Mouse (Mus musculus): ENCODE data around the gene Cenpf. TPM values are rescaled to one million over a fixed set of nuclear protein-coding genes. Genes with fewer than 3 reads are reported as not detected.

Gene Cenpf
- polyA plus RNA-seq, 1 experiment from 2014 or later = 72.0 TPM

DNA sequence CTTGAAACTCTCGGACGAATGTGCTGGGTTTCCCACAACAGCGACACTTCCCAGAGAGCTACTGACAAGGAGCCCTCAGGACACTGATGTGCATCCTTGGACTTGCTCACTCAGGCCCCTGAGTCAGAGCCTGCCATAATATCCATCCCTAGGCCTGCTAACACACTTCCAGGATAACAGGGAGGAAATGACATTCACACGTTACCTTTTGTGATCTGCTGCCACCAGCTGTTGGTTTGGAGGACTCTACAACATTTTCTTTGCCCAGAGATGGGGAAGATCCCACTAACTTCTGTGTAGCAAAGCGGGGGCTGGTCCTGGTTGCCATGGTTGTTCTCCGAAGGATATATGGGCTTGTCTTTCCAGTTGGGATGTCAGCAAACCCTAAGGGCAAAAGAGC lies 41.3 kb downstream of the Cenpf start:
- H3K36me3 ChIP-seq = peaks cover 27% of the 10 kb centered on the region
- no peak overlapping the region for H3K4me3 ChIP-seq (replicated peaks)
- no peaks in the 10 kb centered on the region for H3K27me3 ChIP-seq (replicated peaks)
- no peak for ATAC-seq
- H3K4me1 ChIP-seq (replicated peaks) = no peaks in the 10 kb centered on the region
- WGBS = 86% methylated on average over 6 of the region's 6 CpGs
- H3K9ac ChIP-seq = no peak overlapping the region
- no peak overlapping the region for H3K4me2 ChIP-seq (replicated peaks)
- no peaks in the 10 kb centered on the region for H3K9me3 ChIP-seq
- no peak overlapping the region for H3K27ac ChIP-seq

DNA sequence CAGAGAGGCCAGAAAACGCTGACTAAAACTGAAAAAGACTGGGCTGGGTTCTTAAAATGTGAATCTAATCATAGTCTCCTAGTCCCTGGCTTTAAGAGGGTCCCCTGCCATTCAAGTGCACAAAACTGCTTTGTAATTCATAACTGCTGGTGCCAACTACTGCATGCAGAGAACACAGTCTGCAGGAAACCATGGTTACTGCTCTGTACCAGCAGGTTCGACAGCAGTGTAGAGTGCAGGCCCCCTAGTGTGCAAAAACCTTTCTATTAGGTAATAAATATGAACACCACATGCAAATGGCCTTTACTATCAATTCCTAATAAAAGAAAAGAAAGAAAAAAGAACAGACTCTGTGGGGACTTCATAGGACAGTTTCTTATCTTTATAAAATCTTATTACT lies 42.5 kb downstream of the Cenpf start:
- H3K4me1 ChIP-seq (replicated peaks) = no peaks in the 10 kb centered on the region
- H3K27ac ChIP-seq = no peak overlapping the region
- H3K9ac ChIP-seq = no peak overlapping the region
- H3K27me3 ChIP-seq (replicated peaks) = no peaks in the 10 kb centered on the region
- no peak overlapping the region for H3K4me3 ChIP-seq (replicated peaks)
- 82% methylated on average over 2 of the region's 2 CpGs for WGBS
- no peak for ATAC-seq
- peaks cover 29% of the 10 kb centered on the region for H3K36me3 ChIP-seq
- no peaks in the 10 kb centered on the region for H3K9me3 ChIP-seq
- no peak overlapping the region for H3K4me2 ChIP-seq (replicated peaks)

DNA sequence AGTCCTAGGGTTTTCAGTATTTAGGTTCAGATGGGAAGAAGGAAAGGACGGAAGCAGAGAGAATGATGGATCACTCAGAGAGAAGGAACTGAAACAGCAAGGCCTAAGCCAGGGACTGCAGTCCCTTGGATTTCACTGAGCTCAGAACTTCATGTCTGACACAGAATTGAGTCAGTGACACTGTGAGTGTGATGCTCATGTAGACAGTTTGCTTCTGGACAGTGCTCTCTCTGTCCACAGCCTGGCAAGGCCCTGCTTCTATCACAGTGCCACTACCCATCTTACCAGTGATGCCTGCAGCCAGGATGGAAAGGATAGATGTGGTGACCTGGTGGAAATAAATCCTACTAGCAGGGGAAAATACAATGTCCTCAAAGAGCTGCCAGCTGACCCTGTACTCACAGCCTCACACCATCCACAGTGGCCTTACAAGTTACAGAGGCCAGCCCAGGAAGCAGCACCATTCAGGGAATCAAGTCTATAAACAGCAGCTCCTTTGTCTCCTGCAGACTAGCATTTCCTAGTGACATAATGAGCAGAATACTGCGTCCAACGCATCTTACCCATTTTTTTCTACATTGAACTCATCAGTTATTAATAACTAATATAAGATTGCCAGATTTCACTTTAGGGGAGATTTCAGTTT lies 43.1 kb downstream of the Cenpf start:
- Histone ChIP-seq H3K4me1 (replicated peaks) (no peaks in the 10 kb centered on the region), H3K9ac (no peak overlapping the region), H3K27me3 (replicated peaks) (no peaks in the 10 kb centered on the region), H3K9me3 (no peaks in the 10 kb centered on the region), H3K4me2 (replicated peaks) (no peak overlapping the region), H3K27ac (no peak overlapping the region), H3K4me3 (replicated peaks) (no peak overlapping the region), H3K36me3 (peaks cover 29% of the 10 kb centered on the region)
- ATAC-seq = no peak
- 87% methylated on average over 3 of the region's 3 CpGs for WGBS

DNA sequence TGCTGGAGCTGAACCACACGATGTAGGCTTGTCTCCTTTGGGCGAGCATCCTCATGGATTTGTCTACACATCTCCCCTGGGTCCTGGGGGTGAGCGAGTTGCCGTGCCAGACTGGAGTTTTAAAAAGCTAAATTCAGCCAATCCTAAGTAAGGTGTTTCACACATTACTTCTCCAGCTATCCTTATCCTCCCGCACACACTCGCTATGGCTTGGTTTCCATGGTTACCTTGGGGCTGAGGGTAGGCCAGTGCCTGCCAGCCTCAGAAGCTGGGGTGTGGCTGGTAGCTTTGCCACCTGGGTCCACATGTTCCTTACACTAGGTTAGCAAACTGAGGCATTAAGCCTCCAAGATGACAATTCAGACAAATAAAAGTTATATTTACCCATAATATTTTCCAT lies 48.3 kb downstream of the Cenpf start:
- Histone ChIP-seq H3K9ac (no peak overlapping the region), H3K4me1 (replicated peaks) (no peaks in the 10 kb centered on the region), H3K9me3 (no peaks in the 10 kb centered on the region), H3K4me3 (replicated peaks) (no peak overlapping the region), H3K27me3 (replicated peaks) (no peaks in the 10 kb centered on the region), H3K27ac (no peak overlapping the region), H3K36me3 (peaks cover 18% of the 10 kb centered on the region), H3K4me2 (replicated peaks) (no peak overlapping the region)
- 86% methylated on average over 6 of the region's 6 CpGs for WGBS
- ATAC-seq = no peak

DNA sequence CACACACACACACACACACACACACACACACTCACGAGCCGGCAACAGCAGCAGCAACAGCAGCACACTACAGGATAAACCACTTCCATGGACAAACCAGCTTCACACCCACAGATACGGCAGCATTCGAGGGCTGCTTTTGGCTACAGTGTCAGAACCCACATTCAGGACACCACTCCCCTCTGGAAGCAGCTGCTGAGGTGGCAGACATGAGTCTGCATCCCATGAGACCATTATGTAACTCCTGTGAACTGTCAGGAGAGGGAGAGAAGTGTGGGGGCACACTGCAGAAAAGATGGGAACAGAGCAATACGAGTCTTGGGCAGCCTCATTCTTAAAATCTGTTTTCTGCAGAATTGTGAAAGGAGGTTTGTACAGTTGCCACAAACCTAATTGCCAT lies 54.1 kb downstream of the Cenpf start:
- no peak overlapping the region for H3K9ac ChIP-seq
- H3K9me3 ChIP-seq = no peaks in the 10 kb centered on the region
- H3K27ac ChIP-seq = no peak overlapping the region
- WGBS = 44% methylated on average over 5 of the region's 5 CpGs
- H3K4me1 ChIP-seq (replicated peaks) = no peaks in the 10 kb centered on the region
- H3K4me2 ChIP-seq (replicated peaks) = no peak overlapping the region
- no peak for ATAC-seq
- no peaks in the 10 kb centered on the region for H3K27me3 ChIP-seq (replicated peaks)
- no peak overlapping the region for H3K4me3 ChIP-seq (replicated peaks)
- no peaks in the 10 kb centered on the region for H3K36me3 ChIP-seq

DNA sequence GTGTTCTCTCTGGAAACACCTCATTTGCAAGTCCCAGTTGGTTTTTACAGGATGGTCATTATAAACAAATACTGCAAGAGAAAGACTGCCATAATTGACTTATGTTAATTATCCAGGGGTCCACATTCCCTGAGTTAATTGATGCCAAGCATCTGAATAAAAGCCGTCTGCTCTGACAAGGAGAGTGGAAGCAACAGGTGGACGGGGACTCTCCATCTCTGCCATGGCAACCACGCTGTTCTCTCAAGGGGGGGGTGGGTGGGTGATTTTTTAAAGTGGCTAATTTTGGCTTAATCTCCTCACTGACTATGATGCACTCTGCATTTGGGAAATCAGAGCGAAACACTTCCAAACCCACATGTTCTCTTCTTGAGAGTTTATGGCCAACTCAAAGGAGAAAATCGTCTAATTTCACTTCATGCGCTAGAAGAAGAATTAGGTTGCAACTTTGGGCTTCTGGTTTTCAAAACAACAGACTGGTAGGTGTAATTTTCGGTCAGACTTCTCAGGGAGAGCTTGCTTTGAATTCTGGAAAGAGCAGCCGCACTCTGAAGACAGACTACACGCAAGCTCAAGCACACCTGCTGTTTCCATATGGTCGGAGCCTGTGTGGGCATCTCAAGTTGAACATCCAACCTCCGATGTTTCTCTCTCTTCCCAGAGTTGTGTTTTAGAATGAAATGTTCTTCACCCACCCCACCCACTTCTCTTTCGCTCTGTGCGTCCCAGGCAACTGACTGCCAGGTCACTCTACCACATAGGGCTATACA lies 55.8 kb downstream of the Cenpf start:
- no peak overlapping the region for H3K9ac ChIP-seq
- ATAC-seq = no peak
- no peaks in the 10 kb centered on the region for H3K36me3 ChIP-seq
- no peak overlapping the region for H3K4me3 ChIP-seq (replicated peaks)
- no peak overlapping the region for H3K4me2 ChIP-seq (replicated peaks)
- 84% methylated on average over 13 of the region's 13 CpGs for WGBS
- H3K27me3 ChIP-seq (replicated peaks) = no peaks in the 10 kb centered on the region
- H3K4me1 ChIP-seq (replicated peaks) = no peaks in the 10 kb centered on the region
- no peaks in the 10 kb centered on the region for H3K9me3 ChIP-seq
- H3K27ac ChIP-seq = no peak overlapping the region

DNA sequence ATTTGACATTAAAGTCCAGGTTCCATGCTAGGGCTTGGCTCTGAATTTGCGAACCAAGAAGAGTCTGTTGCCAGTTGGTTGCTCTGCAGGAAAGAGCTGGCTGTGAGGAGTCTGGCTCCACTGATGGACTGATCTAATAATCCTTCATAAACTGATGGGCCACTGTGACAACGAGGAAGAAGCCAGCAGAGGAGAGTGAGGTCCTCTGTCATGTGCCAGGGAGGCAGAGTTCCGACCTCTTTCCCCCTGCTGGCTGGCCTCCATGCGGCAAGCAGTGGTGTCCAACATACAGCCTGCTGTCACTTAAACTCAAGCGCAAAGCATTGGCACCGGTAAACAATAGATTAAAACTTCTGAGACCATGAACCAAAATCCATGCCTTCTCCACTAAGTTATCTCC lies 57.9 kb downstream of the Cenpf start:
- no peak overlapping the region for H3K27ac ChIP-seq
- ATAC-seq = no peak
- no peaks in the 10 kb centered on the region for H3K27me3 ChIP-seq (replicated peaks)
- 79% methylated on average over 6 of the region's 6 CpGs for WGBS
- no peak overlapping the region for H3K4me2 ChIP-seq (replicated peaks)
- H3K36me3 ChIP-seq = no peaks in the 10 kb centered on the region
- H3K9me3 ChIP-seq = no peaks in the 10 kb centered on the region
- no peak overlapping the region for H3K4me3 ChIP-seq (replicated peaks)
- H3K9ac ChIP-seq = no peak overlapping the region
- H3K4me1 ChIP-seq (replicated peaks) = no peaks in the 10 kb centered on the region

DNA sequence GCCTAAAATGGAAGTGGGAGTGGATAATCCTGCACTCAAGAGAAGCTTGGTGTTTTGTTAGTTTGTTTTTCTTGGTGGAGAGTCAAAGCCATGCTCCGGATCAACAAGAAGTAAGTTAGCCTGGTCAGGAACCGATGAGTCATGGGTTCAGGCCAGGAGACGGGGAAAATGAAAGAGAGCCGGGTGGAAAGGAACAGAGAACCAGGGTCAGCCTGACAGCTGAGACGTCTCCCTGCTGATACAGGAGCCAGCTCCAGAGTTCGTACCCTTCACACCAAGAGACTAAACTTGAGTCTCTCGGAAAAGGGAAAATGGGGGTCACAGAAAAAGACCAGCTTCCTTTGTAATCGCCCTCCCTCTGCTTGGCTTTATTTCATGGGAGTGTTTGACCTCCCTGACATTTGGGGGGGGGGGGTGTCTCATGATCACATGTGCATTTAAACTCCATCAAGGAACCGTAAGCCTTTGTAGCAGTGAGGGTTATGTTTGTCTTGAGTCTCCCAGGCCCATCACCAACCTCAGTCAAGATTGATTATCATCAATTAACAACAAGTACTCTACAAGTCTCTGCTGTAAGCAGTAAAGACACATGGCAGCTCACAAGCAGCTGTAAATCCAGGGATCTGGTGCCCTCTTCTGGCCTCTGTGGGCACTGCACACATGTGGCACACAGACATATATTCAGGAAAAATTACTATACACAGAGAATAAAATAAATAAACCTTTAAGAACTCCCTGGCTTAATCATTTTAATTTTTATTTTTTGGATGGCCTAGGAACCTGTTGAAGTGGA lies 59.7 kb downstream of the Cenpf start:
- Histone ChIP-seq H3K36me3 (no peaks in the 10 kb centered on the region), H3K9ac (no peak overlapping the region), H3K4me2 (replicated peaks) (no peak overlapping the region), H3K27me3 (replicated peaks) (no peaks in the 10 kb centered on the region; the same call in 1 of the 2 replicates), H3K4me3 (replicated peaks) (no peak overlapping the region), H3K9me3 (no peaks in the 10 kb centered on the region), H3K4me1 (replicated peaks) (no peaks in the 10 kb centered on the region), H3K27ac (no peak overlapping the region)
- ATAC-seq = peak; percentile 34; the same call in 1 of the 2 replicates
- 57% methylated on average over 9 of the region's 9 CpGs for WGBS

DNA sequence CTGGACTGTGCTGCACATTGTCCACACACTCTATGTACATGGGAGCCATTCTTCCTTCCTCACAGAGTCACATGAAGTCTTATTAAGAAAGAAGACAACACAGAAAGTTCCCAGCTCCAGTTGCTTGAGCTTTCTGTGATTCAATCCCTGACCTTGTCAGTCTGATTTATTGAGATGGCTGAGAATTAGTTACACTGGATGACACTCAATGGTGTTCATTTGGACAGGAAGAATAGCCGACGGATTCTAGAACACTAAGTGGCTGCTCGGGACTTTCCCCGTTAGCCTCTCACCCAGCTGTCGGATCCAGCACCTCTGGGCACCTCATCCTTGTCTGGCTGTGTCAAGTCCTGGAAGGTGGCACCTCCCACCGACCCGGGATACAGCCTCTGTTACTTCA lies 63.1 kb downstream of the Cenpf start:
- no peaks in the 10 kb centered on the region; the same call in 1 of the 2 replicates for H3K27me3 ChIP-seq (replicated peaks)
- no peak for ATAC-seq
- no peaks in the 10 kb centered on the region for H3K9me3 ChIP-seq
- 81% methylated on average over 7 of the region's 7 CpGs for WGBS
- H3K4me1 ChIP-seq (replicated peaks) = no peaks in the 10 kb centered on the region
- H3K9ac ChIP-seq = no peak overlapping the region
- no peaks in the 10 kb centered on the region for H3K36me3 ChIP-seq
- H3K27ac ChIP-seq = no peak overlapping the region
- H3K4me3 ChIP-seq (replicated peaks) = no peak overlapping the region
- no peak overlapping the region for H3K4me2 ChIP-seq (replicated peaks)

DNA sequence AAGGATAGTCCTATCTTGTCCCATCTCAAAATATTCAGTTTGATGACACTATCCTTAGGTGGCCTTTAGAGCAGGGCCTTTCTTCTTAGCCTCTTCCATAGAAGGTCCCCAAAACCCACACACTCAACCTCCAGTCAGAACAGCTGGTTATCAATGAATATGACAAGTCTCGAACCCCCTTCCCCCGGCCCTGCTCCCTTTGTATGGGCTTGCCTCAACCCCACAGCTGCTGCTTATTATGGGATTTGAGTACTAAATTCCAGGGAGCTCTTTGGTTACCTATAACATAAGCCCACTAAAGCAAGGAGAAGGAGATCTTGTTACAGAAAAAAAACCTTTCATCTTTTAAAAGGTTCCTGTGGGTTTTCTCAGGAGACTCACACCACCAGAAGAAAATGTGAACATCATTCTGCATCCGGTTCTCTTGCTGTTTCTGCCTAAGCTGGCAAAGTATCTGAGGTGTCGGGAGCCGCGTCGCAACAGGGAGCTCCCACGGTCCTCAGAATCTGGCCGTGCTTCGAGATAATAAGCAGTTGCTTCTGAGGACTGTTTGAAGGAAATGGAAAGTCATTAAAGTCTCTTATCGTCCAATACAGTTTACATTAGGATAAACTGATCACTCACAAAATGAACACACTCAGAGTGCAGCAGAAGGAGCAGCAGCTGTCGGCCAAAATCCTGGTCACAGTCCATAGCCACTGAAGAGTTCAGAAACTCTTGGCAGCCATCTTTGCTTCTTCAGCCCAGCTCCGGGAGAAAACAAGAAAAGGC lies 68.7 kb downstream of the Cenpf start:
- no peak overlapping the region for H3K4me2 ChIP-seq (replicated peaks)
- no peak overlapping the region for H3K4me3 ChIP-seq (replicated peaks)
- ATAC-seq = peak; percentile 69
- H3K27ac ChIP-seq = no peak overlapping the region
- no peak overlapping the region for H3K9ac ChIP-seq
- 25% methylated on average over 13 of the region's 13 CpGs for WGBS
- H3K27me3 ChIP-seq (replicated peaks) = no peaks in the 10 kb centered on the region; the same call in 1 of the 2 replicates
- H3K4me1 ChIP-seq (replicated peaks) = no peaks in the 10 kb centered on the region
- no peaks in the 10 kb centered on the region for H3K9me3 ChIP-seq
- H3K36me3 ChIP-seq = no peaks in the 10 kb centered on the region

DNA sequence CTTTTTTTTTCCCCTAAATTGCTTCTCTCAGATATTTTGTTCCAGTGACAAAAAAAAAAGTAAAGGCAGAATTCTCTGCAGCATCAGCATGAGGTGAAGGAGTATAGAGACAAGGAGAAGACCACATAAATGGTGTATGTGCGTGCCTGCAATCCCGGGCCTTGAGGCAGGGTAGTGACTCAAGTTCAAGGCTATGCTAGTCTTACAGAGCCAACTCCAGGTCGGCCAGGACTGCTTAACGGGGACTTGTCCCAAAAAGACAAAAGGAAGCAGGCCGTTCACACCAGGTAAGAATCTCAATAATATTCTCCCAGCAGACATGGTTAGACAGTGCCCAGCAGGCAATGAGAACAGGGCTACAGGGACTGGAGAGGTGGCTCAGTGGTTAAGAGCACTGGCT lies 70.5 kb downstream of the Cenpf start:
- Histone ChIP-seq H3K4me2 (replicated peaks) (no peak overlapping the region), H3K27ac (no peak overlapping the region), H3K36me3 (no peaks in the 10 kb centered on the region), H3K9ac (no peak overlapping the region), H3K9me3 (no peaks in the 10 kb centered on the region), H3K4me3 (replicated peaks) (no peak overlapping the region), H3K4me1 (replicated peaks) (no peaks in the 10 kb centered on the region), H3K27me3 (replicated peaks) (no peaks in the 10 kb centered on the region; the same call in 1 of the 2 replicates)
- 94% methylated on average over 5 of the region's 5 CpGs for WGBS
- ATAC-seq = no peak

DNA sequence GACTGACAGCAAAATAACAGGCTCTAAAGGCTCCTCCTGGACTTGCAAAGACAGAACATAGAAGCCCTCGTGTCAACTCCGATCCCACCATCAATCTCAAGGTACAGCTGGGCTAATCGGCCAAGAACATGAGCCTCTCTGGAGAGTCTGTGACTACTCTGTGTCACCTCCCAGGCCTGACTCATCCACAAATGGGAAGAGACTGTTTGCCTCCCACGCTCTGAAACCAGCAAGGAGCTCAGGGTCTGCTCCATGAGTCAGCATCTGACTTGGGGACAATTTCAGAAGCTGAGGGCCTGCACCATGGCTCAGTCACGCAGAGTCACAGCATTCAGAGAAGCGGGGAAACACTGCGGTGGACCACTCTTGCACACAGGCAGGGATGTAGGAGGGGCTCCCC lies 72.6 kb downstream of the Cenpf start:
- H3K36me3 ChIP-seq = no peaks in the 10 kb centered on the region
- no peak overlapping the region for H3K4me3 ChIP-seq (replicated peaks)
- no peak overlapping the region for H3K4me2 ChIP-seq (replicated peaks)
- no peaks in the 10 kb centered on the region for H3K4me1 ChIP-seq (replicated peaks)
- H3K9me3 ChIP-seq = no peaks in the 10 kb centered on the region
- no peak overlapping the region for H3K9ac ChIP-seq
- no peaks in the 10 kb centered on the region; the same call in 1 of the 2 replicates for H3K27me3 ChIP-seq (replicated peaks)
- no peak overlapping the region for H3K27ac ChIP-seq
- ATAC-seq = no peak
- 79% methylated on average over 7 of the region's 7 CpGs for WGBS
